14 mouse cellular contexts compared by ENCODE assay signal in genomic region chr6:39451033-39451432, GRCm38 (mm10). TPM values are rescaled to one million over a fixed set of nuclear protein-coding genes. Genes with fewer than 3 reads are reported as not detected.
DNase-seq lines count a peak whose midpoint lies in the region; ATAC-seq and TF ChIP-seq lines count a peak whose summit lies in the region.
"Had no signal": no experiment of that assay in that cellular context is flagged by ENCODE, and none has a peak within 500 bp of the region (broad histone marks: within the 10 kb centered on the region; RNA-seq: fewer than 3 reads in every experiment).

No protein-coding gene starts in this region.

- in situ Hi-C loops in ES-E14 (cut with MboI; ENCODE audit: low sequenced_read_pairs in 2 of 2, unreplicated experiment in 2 of 2), result loop anchor here in 1 of 2 experiments (25.0 kb wide), 1 partner anchor 336 kb away; no protein-coding TSS in a partner anchor

- H3K36me3 ChIP-seq in liver, adult 2 months (ENCODE audit: control insufficient read depth, insufficient read depth, low read length), result no peaks in the 10 kb centered on the region
- no peaks in the 10 kb centered on the region for H3K36me3 ChIP-seq in liver, embryonic 11.5 days (ENCODE audit: control insufficient read depth, insufficient read depth, low read length)
- no peaks in the 10 kb centered on the region for H3K36me3 ChIP-seq in ES-E14 (ENCODE audit: control insufficient read depth, insufficient read depth, low read length, poor library complexity, severe bottlenecking)
- H3K36me3 ChIP-seq: embryonic facial prominence, embryonic 15.5 days; midbrain, embryonic 12.5 days; neural tube, embryonic 15.5 days had no signal

- H3K27me3 ChIP-seq in liver, adult 2 months (ENCODE audit: control insufficient read depth, insufficient read depth, low read length), result no peaks in the 10 kb centered on the region
- no peaks in the 10 kb centered on the region for H3K27me3 ChIP-seq in liver, embryonic 11.5 days (replicated peaks; ENCODE audit: control insufficient read depth, insufficient read depth, low read length)
- H3K27me3 ChIP-seq: embryonic facial prominence, embryonic 15.5 days; midbrain, embryonic 12.5 days; neural tube, embryonic 15.5 days had no signal

- DNase-seq in CD4-positive, CD25-positive, alpha-beta regulatory T cell, adult 2 months (ENCODE audit: low read depth, low spot score), result peak; percentile 44
- no peak for DNase-seq in liver, adult 2 months (ENCODE audit: extremely low read depth, low read depth, low spot score)
- no peak for DNase-seq in liver, embryonic 11.5 days (ENCODE audit: low spot score)
- DNase-seq in ES-E14 (ENCODE audit: low read depth, low spot score), result no peak
- peak; percentile 51 for DNase-seq in induced T-regulatory cell, adult 2 months (ENCODE audit: low read depth)
- no peak for DNase-seq in cerebellum, postnatal 36 days
- no peak for DNase-seq in T-cell, adult 2 months (ENCODE audit: low spot score)
- DNase-seq: cerebellum, adult 11 months; kidney, adult 18-20 months; thymus, adult 18-20 months had no signal

- no peaks in the 10 kb centered on the region for H3K9me3 ChIP-seq in liver, embryonic 11.5 days (ENCODE audit: control insufficient read depth, low read length)
- H3K9me3 ChIP-seq in ES-E14 (ENCODE audit: control insufficient read depth, insufficient read depth, low read depth, low read length), result no peaks in the 10 kb centered on the region; the same call in 1 of the 2 replicates
- H3K9me3 ChIP-seq: embryonic facial prominence, embryonic 15.5 days; midbrain, embryonic 12.5 days; neural tube, embryonic 15.5 days had no signal

- TF ChIP-seq POLR2A in liver, adult 2 months (IDR thresholded peaks at IDR 0.05; ENCODE audit: extremely low read depth, insufficient read depth, low read length), result no peak

- TF ChIP-seq CTCF in liver, adult 2 months (IDR thresholded peaks at IDR 0.05; ENCODE audit: low read depth, low read length), result peak; percentile 26; the same call in 1 of the 2 replicates

- H3K4me1 ChIP-seq in liver, adult 2 months (ENCODE audit: control insufficient read depth, insufficient read depth, low read length), result no peaks in the 10 kb centered on the region
- H3K4me1 ChIP-seq in liver, embryonic 11.5 days (replicated peaks; ENCODE audit: control insufficient read depth, insufficient read depth, low read length), result no peaks in the 10 kb centered on the region
- peaks cover 0 to 20% of the 10 kb centered on the region in 2 experiments; a peak in 3 of 4 replicates for H3K4me1 ChIP-seq in ES-E14 (ENCODE audit: control insufficient read depth in 2 of 2, insufficient read depth in 2 of 2, low read length in 2 of 2, poor library complexity in 1 of 2)
- H3K4me1 ChIP-seq: embryonic facial prominence, embryonic 15.5 days; midbrain, embryonic 12.5 days; neural tube, embryonic 15.5 days had no signal

- no peak overlapping the region for H3K27ac ChIP-seq in liver, adult 2 months (replicated peaks; ENCODE audit: insufficient read depth, low read depth, low read length)
- H3K27ac ChIP-seq in liver, embryonic 11.5 days (ENCODE audit: low read depth, low read length), result no peak overlapping the region
- peak overlapping the region; percentile 62; the same call in 1 of the 2 replicates for H3K27ac ChIP-seq in ES-E14 (ENCODE audit: insufficient read depth, low read depth, low read length, poor library complexity, severe bottlenecking)
- H3K27ac ChIP-seq: embryonic facial prominence, embryonic 15.5 days; midbrain, embryonic 12.5 days; neural tube, embryonic 15.5 days had no signal

- no peak overlapping the region for H3K4me3 ChIP-seq in liver, adult 2 months (ENCODE audit: insufficient read depth, low read depth, low read length)
- no peak overlapping the region for H3K4me3 ChIP-seq in liver, embryonic 11.5 days (ENCODE audit: low read depth, low read length)
- H3K4me3 ChIP-seq in ES-E14 (ENCODE audit: insufficient read depth in 1 of 2, low read depth in 1 of 2, low read length in 2 of 2, poor library complexity in 1 of 2, severe bottlenecking in 1 of 2), result no peak overlapping the region
- H3K4me3 ChIP-seq: embryonic facial prominence, embryonic 15.5 days; midbrain, embryonic 12.5 days; neural tube, embryonic 15.5 days had no signal

- no peak overlapping the region for H3K4me2 ChIP-seq in liver, embryonic 11.5 days
- H3K4me2 ChIP-seq: embryonic facial prominence, embryonic 15.5 days; midbrain, embryonic 12.5 days; neural tube, embryonic 15.5 days had no signal

- ATAC-seq in CD4-positive, CD25-positive, alpha-beta regulatory T cell, adult 4 months, result no peak
- no peak for ATAC-seq in liver, embryonic 11.5 days (replicated peaks; ENCODE audit: low FRiP score)

- no peak overlapping the region for H3K9ac ChIP-seq in liver, adult 2 months (ENCODE audit: low read depth, low read length)
- no peak overlapping the region for H3K9ac ChIP-seq in liver, embryonic 11.5 days (ENCODE audit: low read depth, low read length)
- H3K9ac ChIP-seq in ES-E14 (ENCODE audit: insufficient read depth, low read depth, low read length, poor library complexity, severe bottlenecking), result peak overlapping the region; percentile 0; the same call in 1 of the 2 replicates
- H3K9ac ChIP-seq: embryonic facial prominence, embryonic 15.5 days; midbrain, embryonic 12.5 days; neural tube, embryonic 15.5 days had no signal

- 87% methylated on average over 3 of the region's 3 CpGs for WGBS in liver, adult 2 months
- WGBS in liver, embryonic 11.5 days, result 75% methylated on average over 3 of the region's 3 CpGs

- no peaks in the 10 kb centered on the region for H3K79me2 ChIP-seq in liver, adult 2 months (ENCODE audit: control insufficient read depth, insufficient read depth, low read length)

TF ChIP-seq in ES-E14, 5 proteins besides CTCF, POLR2A, EP300 and RAD21:
- TF ChIP-seq HCFC1 (IDR thresholded peaks at IDR 0.05; ENCODE audit: borderline replicate concordance, insufficient read depth, low read length) (no peak), ZNF384 (IDR thresholded peaks at IDR 0.05; ENCODE audit: low read depth, low read length) (no peak), ZC3H11A (IDR thresholded peaks at IDR 0.05; ENCODE audit: borderline replicate concordance, low read depth, low read length) (0 out of 2 replicates have a peak, but pooled peaks have one; percentile 19), CHD2 (IDR thresholded peaks at IDR 0.05; ENCODE audit: low read depth, low read length) (no peak), MAFK (IDR thresholded peaks at IDR 0.05; ENCODE audit: insufficient read depth, low read depth, low read length) (no peak)

RNA-seq across cellular contexts. Expression of gene Mkrn1, which starts 30.8 kb away (rescaled TPM):
- polyA plus RNA-seq in CD4-positive, CD25-positive, alpha-beta regulatory T cell, adult 4 months (2017; shearing (Covaris generic)), result 10 to 100 TPM; 49.7 to 52.2 TPM
- 23.1 and 24.2 TPM in 2 replicates for total RNA-seq in liver, adult 2 months (2014; rRNA removed)
- polyA plus RNA-seq in liver, adult 2 months (2012; rRNA removed), result 12.8 and 14.0 TPM in 2 replicates
- polyA plus RNA-seq in liver, embryonic 11.5 days (2014; fragmentation: Nextera tagmentation; extraction: Ambion mirVana), result 50.8 and 53.5 TPM in 2 replicates
- 652 and 719 TPM in 2 replicates for total RNA-seq in ES-E14 (2012; rRNA removed)

Comparison
In these comparisons a context has a peak if more than half of its experiments do, and no peak if none do; other contexts are left out.
1. DNase-seq: peak in CD4-positive, CD25-positive, alpha-beta regulatory T cell, adult 2 months (single experiment) and induced T-regulatory cell, adult 2 months (single experiment); none in liver, adult 2 months (single experiment), liver, embryonic 11.5 days (single experiment), ES-E14 (single experiment), cerebellum, postnatal 36 days (0 of 2) and T-cell, adult 2 months (single experiment).